Mouse (Mus musculus): ENCODE measurements around the gene Sept3. TPM values are rescaled to one million over a fixed set of nuclear protein-coding genes. Genes with fewer than 3 reads are reported as not detected.

Sept3 gene
- polyA plus RNA-seq, 1 experiment from 2014 or later: 146 TPM

GRCm38 (mm10) chr15:82337875-82338274, 63.2 kb downstream of the Sept3 start:
- Histone ChIP-seq H3K27me3 (ENCODE audit: control insufficient read depth, insufficient read depth, low read length) (peaks cover 7% of the 10 kb centered on the region; the same call in 1 of the 2 replicates), H3K36me3 (ENCODE audit: control insufficient read depth, insufficient read depth, low read length) (peaks cover 5% of the 10 kb centered on the region), H3K4me2 (replicated peaks; ENCODE audit: low read depth, low read length) (peak overlapping the region; percentile 69), H3K4me3 (ENCODE audit: low read depth, low read length) (peak overlapping the region; percentile 48), H3K9me3 (ENCODE audit: control insufficient read depth, low read length) (no peaks in the 10 kb centered on the region), H3K9ac (ENCODE audit: low read depth, low read length) (peak overlapping the region; percentile 64), H3K27ac (ENCODE audit: low read depth, low read length) (no peak overlapping the region), H3K4me1 (replicated peaks; ENCODE audit: control insufficient read depth, insufficient read depth, low read length) (peaks cover 9% of the 10 kb centered on the region; the same call in 1 of the 2 replicates)
- DNase-seq (ENCODE audit: low spot score): no peak
- ATAC-seq (ENCODE audit: low FRiP score): no peak
- WGBS: 49% methylated on average over 4 of the region's 4 CpGs

GRCm38 (mm10) chr15:82338593-82339112, 64.0 kb downstream of the Sept3 start, which contains the start of the genes Naga, Pheta2 and Smdt1:
Gene Naga (minus strand): TSS chr15:82338925.
Gene Pheta2 (plus strand): TSS chr15:82338942.
Gene Smdt1 (plus strand): TSS chr15:82338959.
- Histone ChIP-seq H3K9me3 (ENCODE audit: control insufficient read depth, low read length) (no peaks in the 10 kb centered on the region), H3K36me3 (ENCODE audit: control insufficient read depth, insufficient read depth, low read length) (peaks cover 5% of the 10 kb centered on the region), H3K9ac (ENCODE audit: low read depth, low read length) (peak within 1 kb of the TSS; percentile 64), H3K4me3 (ENCODE audit: low read depth, low read length) (peak within 1 kb of the TSS; percentile 48), H3K4me1 (replicated peaks; ENCODE audit: control insufficient read depth, insufficient read depth, low read length) (peaks cover 9% of the 10 kb centered on the region; the same call in 1 of the 2 replicates), H3K4me2 (replicated peaks; ENCODE audit: low read depth, low read length) (peak within 1 kb of the TSS; percentile 69), H3K27ac (ENCODE audit: low read depth, low read length) (no peak within 1 kb of the TSS), H3K27me3 (ENCODE audit: control insufficient read depth, insufficient read depth, low read length) (peaks cover 7% of the 10 kb centered on the region; the same call in 1 of the 2 replicates)
- DNase-seq (ENCODE audit: low spot score) (peak; percentile 99), ATAC-seq (ENCODE audit: low FRiP score) (peak; percentile 90)
- WGBS: under 1% methylated on average over 41 of the region's 41 CpGs

- DNase-seq (ENCODE audit: low spot score) (no peak), ATAC-seq (ENCODE audit: low FRiP score) (no peak)
- no peak overlapping the region for H3K27ac ChIP-seq (ENCODE audit: low read depth, low read length)
- peaks cover 5% of the 10 kb centered on the region for H3K36me3 ChIP-seq (ENCODE audit: control insufficient read depth, insufficient read depth, low read length)
- H3K9me3 ChIP-seq (ENCODE audit: control insufficient read depth, low read length): no peaks in the 10 kb centered on the region
- peak overlapping the region; percentile 69 for H3K4me2 ChIP-seq (replicated peaks; ENCODE audit: low read depth, low read length)
- peak overlapping the region; percentile 48 for H3K4me3 ChIP-seq (ENCODE audit: low read depth, low read length)
- H3K4me1 ChIP-seq (replicated peaks; ENCODE audit: control insufficient read depth, insufficient read depth, low read length): peaks cover 9% of the 10 kb centered on the region; the same call in 1 of the 2 replicates
- WGBS: 62% methylated on average over 10 of the region's 10 CpGs
- H3K9ac ChIP-seq (ENCODE audit: low read depth, low read length): peak overlapping the region; percentile 31; the same call in 1 of the 2 replicates
- peaks cover 7% of the 10 kb centered on the region; the same call in 1 of the 2 replicates for H3K27me3 ChIP-seq (ENCODE audit: control insufficient read depth, insufficient read depth, low read length)
Measured at GRCm38 (mm10) chr15:82339150-82339549, 64.5 kb downstream of the Sept3 start.

DNA sequence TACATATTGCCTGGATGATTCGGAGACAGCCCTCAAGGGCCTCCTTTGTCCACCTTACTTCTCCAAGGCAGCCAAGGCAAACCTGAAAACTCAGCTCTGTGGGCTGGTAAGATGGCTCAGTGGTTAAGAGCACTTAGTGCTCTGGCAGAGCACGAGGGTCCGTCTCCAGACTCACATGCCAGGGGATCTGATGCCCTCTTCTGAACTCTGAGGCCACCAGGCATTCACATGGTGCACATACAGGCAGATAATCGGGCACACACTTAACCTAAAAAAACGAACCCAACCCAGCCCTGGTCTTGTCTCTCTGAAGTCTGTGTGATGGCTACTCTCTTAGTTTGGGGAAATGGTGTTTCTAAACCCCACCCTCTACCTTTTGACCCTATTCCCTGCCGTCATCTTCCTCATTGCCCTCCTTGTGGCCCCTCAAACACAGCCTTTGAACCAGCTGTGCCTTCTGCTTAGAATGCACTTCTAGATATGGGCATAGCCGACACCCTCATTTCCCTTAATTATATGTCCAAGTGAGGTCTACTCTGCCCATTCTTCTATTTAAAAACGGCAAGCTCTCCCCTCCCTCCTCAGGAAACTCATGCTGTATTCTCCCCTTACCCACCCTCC, 65.1 kb downstream of the Sept3 start:
- no peak for ATAC-seq (ENCODE audit: low FRiP score)
- Histone ChIP-seq H3K4me1 (replicated peaks; ENCODE audit: control insufficient read depth, insufficient read depth, low read length) (peaks cover 9% of the 10 kb centered on the region; the same call in 1 of the 2 replicates), H3K27ac (ENCODE audit: low read depth, low read length) (no peak overlapping the region)

DNA sequence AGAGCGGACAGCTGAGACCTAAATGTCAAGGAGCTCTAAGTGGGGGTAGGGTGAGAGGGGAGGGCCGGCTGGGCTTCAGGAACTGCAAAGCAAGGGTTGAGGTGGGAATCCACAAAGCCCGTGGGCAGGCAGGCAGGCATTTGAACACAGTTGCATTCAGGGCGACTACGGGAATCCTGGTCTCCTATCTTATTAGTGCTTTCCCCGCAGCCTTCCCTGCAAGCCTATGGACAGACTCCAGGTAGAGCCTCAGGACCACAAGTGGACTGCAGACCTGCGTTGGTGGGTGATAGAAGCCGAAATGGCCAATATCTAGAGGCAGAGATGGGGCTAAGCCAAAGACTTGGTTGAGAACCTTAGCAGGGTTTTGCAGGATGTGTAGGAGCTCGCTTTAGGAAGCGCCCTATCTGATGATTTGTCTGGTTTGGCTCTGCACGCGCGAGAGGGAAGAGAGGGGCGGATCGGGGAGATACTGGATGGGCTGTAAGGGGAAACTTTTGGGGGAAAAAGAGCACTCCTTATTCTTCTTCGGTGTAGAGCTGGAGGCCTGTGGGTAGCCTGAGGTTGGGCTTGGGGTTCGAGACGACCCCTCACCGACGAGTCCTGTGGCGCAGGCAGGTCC, 65.8 kb downstream of the Sept3 start:
- H3K9ac ChIP-seq (ENCODE audit: low read depth, low read length): peak overlapping the region; percentile 53; the same call in 1 of the 2 replicates
- peak overlapping the region; percentile 49 for H3K4me2 ChIP-seq (replicated peaks; ENCODE audit: low read depth, low read length)
- no peaks in the 10 kb centered on the region for H3K9me3 ChIP-seq (ENCODE audit: control insufficient read depth, low read length)
- H3K4me1 ChIP-seq (replicated peaks; ENCODE audit: control insufficient read depth, insufficient read depth, low read length): peaks cover 9% of the 10 kb centered on the region; the same call in 1 of the 2 replicates
- H3K27ac ChIP-seq (ENCODE audit: low read depth, low read length): no peak overlapping the region; the same call in 1 of the 2 replicates
- peak overlapping the region; percentile 29 for H3K4me3 ChIP-seq (ENCODE audit: low read depth, low read length)
- 43% methylated on average over 21 of the region's 21 CpGs for WGBS
- ATAC-seq (ENCODE audit: low FRiP score): no peak
- peaks cover 2% of the 10 kb centered on the region; the same call in 1 of the 2 replicates for H3K36me3 ChIP-seq (ENCODE audit: control insufficient read depth, insufficient read depth, low read length)
- peaks cover 7% of the 10 kb centered on the region; the same call in 1 of the 2 replicates for H3K27me3 ChIP-seq (ENCODE audit: control insufficient read depth, insufficient read depth, low read length)
- DNase-seq (ENCODE audit: low spot score): peak; percentile 43

More for the DNA sequence above, 65.1 kb downstream of the Sept3 start:
- peaks cover 7% of the 10 kb centered on the region; the same call in 1 of the 2 replicates for H3K27me3 ChIP-seq (ENCODE audit: control insufficient read depth, insufficient read depth, low read length)
- no peak overlapping the region for H3K4me2 ChIP-seq (replicated peaks; ENCODE audit: low read depth, low read length)
- no peak overlapping the region for H3K4me3 ChIP-seq (ENCODE audit: low read depth, low read length)
- peak; percentile 9 for DNase-seq (ENCODE audit: low spot score)
- H3K9ac ChIP-seq (ENCODE audit: low read depth, low read length): no peak overlapping the region
- peaks cover 5% of the 10 kb centered on the region for H3K36me3 ChIP-seq (ENCODE audit: control insufficient read depth, insufficient read depth, low read length)
- no peaks in the 10 kb centered on the region for H3K9me3 ChIP-seq (ENCODE audit: control insufficient read depth, low read length)
- WGBS: 70% methylated on average over 8 of the region's 8 CpGs

DNA sequence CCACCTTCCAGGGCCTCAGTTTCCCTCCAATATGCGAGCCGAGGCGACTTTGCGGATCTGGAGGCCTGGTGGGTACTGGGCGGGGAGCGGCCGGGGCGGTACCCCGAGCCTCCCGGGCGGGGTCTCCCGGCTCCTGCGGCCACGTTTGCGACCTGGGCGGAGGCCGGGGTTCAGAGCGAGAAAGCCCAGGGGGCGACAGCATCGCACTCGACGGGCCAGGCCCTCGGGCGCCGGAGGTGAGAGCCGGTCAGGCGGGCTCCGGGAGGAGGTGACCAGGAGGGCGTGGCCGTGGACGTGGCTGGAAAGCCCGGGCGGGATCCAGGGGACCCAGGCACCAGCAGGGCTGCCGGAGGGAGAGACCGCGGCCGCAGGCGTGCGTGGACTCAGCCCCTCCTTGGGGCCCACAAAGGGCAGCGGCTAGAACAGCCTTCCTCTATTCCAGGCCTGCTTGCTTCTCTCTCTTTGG, 66.4 kb downstream of the Sept3 start:
- H3K36me3 ChIP-seq (ENCODE audit: control insufficient read depth, insufficient read depth, low read length): no peaks in the 10 kb centered on the region
- H3K9me3 ChIP-seq (ENCODE audit: control insufficient read depth, low read length): no peaks in the 10 kb centered on the region
- H3K4me1 ChIP-seq (replicated peaks; ENCODE audit: control insufficient read depth, insufficient read depth, low read length): peaks cover 9% of the 10 kb centered on the region; the same call in 1 of the 2 replicates
- H3K27me3 ChIP-seq (ENCODE audit: control insufficient read depth, insufficient read depth, low read length): peaks cover 7% of the 10 kb centered on the region; the same call in 1 of the 2 replicates
- peak; percentile 49 for DNase-seq (ENCODE audit: low spot score)
- H3K27ac ChIP-seq (ENCODE audit: low read depth, low read length): peak overlapping the region; percentile 4; the same call in 1 of the 2 replicates
- WGBS: 3% methylated on average over 32 of the region's 40 CpGs
- peak overlapping the region; percentile 53 for H3K9ac ChIP-seq (ENCODE audit: low read depth, low read length)
- H3K4me3 ChIP-seq (ENCODE audit: low read depth, low read length): peak overlapping the region; percentile 29
- ATAC-seq (ENCODE audit: low FRiP score): no peak
- peak overlapping the region; percentile 49 for H3K4me2 ChIP-seq (replicated peaks; ENCODE audit: low read depth, low read length)

DNA sequence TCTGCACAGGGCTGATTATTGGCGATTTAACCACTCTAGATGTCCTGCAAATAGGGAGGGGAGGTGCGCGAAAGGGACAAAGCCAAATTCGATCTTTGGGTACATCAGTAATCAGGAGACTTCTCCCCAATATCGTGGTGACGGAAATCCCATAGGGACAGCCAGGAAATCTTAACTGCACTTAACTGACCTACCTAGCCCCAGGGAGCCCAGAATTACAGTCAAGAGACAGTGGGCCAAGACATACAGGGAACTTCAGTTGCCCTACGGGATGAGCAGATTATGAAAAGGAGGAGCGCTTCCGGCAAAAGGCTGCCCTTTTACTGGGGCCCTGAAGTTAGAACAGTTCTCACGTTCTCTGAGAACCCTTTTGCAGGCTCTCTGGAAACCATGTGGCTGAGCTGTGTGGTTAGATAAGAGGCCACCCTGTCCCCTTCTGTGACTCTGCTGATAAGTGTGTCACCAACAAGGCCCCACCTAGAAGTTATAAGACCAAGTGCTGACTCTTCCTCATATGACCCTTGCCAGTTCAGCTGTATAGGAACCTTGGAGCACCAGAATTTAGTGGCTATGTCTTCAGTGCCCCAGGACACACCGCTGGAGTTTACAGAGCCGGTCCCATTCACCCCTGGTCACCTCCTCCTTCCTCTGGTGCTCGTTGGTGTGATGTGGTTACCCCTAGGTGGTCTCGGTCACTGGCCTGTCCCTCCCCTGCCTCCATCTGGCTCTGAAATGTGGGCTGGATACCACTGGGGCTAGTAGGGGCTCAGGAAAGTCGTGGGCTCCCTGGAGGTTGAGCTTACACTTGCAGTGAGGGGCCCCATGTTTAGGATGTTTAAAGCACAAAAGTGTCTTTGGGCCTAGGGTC, 67.2 kb downstream of the Sept3 start:
- H3K27ac ChIP-seq (ENCODE audit: low read depth, low read length): peak overlapping the region; percentile 4; the same call in 1 of the 2 replicates
- DNase-seq (ENCODE audit: low spot score) (peak; percentile 12), ATAC-seq (ENCODE audit: low FRiP score) (no peak)
- peak overlapping the region; percentile 53; the same call in 1 of the 2 replicates for H3K9ac ChIP-seq (ENCODE audit: low read depth, low read length)
- H3K4me2 ChIP-seq (replicated peaks; ENCODE audit: low read depth, low read length): no peak overlapping the region; the same call in 1 of the 2 replicates
- WGBS: 65% methylated on average over 15 of the region's 15 CpGs
- peaks cover 7% of the 10 kb centered on the region; the same call in 1 of the 2 replicates for H3K27me3 ChIP-seq (ENCODE audit: control insufficient read depth, insufficient read depth, low read length)
- H3K4me1 ChIP-seq (replicated peaks; ENCODE audit: control insufficient read depth, insufficient read depth, low read length): peaks cover 9% of the 10 kb centered on the region; the same call in 1 of the 2 replicates
- H3K9me3 ChIP-seq (ENCODE audit: control insufficient read depth, low read length): no peaks in the 10 kb centered on the region
- no peak overlapping the region; the same call in 1 of the 2 replicates for H3K4me3 ChIP-seq (ENCODE audit: low read depth, low read length)
- H3K36me3 ChIP-seq (ENCODE audit: control insufficient read depth, insufficient read depth, low read length): no peaks in the 10 kb centered on the region
